Mouse (Mus musculus): ENCODE measurements at regions not wholly inside any gene's neighbourhood (a gene's known extent, or its start where the extent isn't known, plus 50 kb on each side); places are given as distances from the start of the nearest gene placed in this dataset.
A peak's percentile ranks its signal among the peaks of the same experiment; 100 is the strongest.
"Not testable (repeated sequence)": the region's sequence is repeated elsewhere in the genome, so short reads cannot be mapped to it uniquely, and the experiment has no call there.

DNA sequence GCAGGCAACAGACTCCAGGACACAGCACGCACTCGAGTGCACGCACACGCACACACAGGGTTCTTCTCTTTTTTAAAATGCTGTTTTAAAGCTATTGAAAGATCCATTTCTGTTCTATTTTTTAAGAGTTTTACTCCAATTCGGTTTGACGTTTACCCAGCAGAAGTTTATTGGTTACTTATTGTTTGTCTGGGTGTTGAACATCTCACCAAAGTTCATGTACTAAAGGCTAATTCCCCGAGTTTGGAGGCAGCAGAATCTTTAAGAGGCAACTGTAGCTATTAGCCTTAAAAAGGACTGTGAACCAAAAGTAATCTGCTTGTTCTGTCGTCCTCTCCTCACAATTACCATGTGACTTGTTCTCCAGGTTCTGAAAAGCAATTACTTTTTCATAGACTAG is 263.0 kb upstream of the Nfia start:
- Histone ChIP-seq H3K9me3 (ENCODE audit: control insufficient read depth, low read length) (no peaks in the 10 kb centered on the region), H3K4me2 (ENCODE audit: low read length) (no peak overlapping the region), H3K27me3 (replicated peaks; ENCODE audit: control insufficient read depth, insufficient read depth, low read length) (no peaks in the 10 kb centered on the region), H3K4me1 (replicated peaks; ENCODE audit: control insufficient read depth, insufficient read depth, low read length) (no peaks in the 10 kb centered on the region), H3K36me3 (ENCODE audit: control insufficient read depth, insufficient read depth) (no peaks in the 10 kb centered on the region), H3K27ac (ENCODE audit: low read length) (no peak overlapping the region), H3K9ac (replicated peaks; ENCODE audit: low read depth, low read length) (no peak overlapping the region), H3K4me3 (replicated peaks; ENCODE audit: low read length) (no peak overlapping the region)
- 75% methylated on average over 8 of the region's 8 CpGs for WGBS
- ATAC-seq, result no peak

DNA sequence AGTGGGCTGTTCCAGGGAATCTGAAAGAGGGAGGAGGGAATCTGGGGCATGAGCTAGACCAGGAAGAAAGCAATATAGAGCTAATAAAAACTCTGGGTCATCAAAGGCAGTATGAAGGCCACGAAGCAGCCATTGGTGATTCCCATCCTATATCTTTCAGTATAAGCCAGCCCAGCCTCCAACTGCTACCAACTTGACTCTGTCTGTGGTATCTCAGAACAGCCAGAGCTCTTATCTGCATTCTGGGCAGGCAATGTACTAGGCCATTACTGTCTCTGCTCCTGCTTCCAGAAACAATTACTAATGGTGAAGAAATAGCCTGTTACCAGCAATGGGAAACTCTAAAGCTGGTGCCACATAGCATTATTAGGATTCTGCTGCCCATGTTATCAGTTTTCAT is 266.8 kb upstream of the Nfia start:
- H3K9ac ChIP-seq (replicated peaks; ENCODE audit: low read depth, low read length), result no peak overlapping the region
- no peak overlapping the region for H3K27ac ChIP-seq (ENCODE audit: low read length)
- no peak overlapping the region for H3K4me2 ChIP-seq (ENCODE audit: low read length)
- 90% methylated on average over 1 of the region's 1 CpGs for WGBS
- no peak overlapping the region for H3K4me3 ChIP-seq (replicated peaks; ENCODE audit: low read length)
- ATAC-seq, result no peak
- H3K9me3 ChIP-seq (ENCODE audit: control insufficient read depth, low read length), result no peaks in the 10 kb centered on the region
- H3K27me3 ChIP-seq (replicated peaks; ENCODE audit: control insufficient read depth, insufficient read depth, low read length), result no peaks in the 10 kb centered on the region
- H3K36me3 ChIP-seq (ENCODE audit: control insufficient read depth, insufficient read depth), result no peaks in the 10 kb centered on the region
- H3K4me1 ChIP-seq (replicated peaks; ENCODE audit: control insufficient read depth, insufficient read depth, low read length), result no peaks in the 10 kb centered on the region

DNA sequence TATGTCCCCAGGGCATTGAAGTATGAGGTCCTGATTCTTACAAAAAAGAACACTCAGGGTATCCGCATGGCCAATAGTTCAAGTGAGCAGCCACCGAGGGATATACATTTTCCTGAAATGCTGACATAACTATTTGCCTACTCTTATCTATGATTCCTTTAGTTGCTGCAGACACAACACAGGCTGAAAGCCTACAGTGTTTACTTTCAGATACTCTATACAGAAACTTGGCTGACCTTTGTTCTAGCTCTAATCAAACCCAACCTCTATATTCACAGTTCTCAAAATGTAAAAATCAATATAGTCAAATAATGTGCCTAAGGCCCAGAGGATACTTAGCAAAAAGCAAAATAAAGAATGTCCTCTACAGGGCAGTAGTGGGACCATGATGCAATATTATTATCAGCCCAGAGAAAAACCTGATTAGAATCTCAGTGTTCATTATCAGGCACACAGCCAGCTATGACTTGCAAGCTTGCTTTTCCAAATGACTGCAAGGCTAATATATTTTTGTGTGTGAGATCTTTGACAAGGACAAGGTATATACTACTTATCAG is 281.2 kb upstream of the Nfia start:
- Histone ChIP-seq H3K9me3 (ENCODE audit: control insufficient read depth, low read length) (no peaks in the 10 kb centered on the region), H3K4me1 (replicated peaks; ENCODE audit: control insufficient read depth, insufficient read depth, low read length) (no peaks in the 10 kb centered on the region), H3K4me2 (ENCODE audit: low read length) (no peak overlapping the region), H3K9ac (replicated peaks; ENCODE audit: low read depth, low read length) (no peak overlapping the region), H3K27me3 (replicated peaks; ENCODE audit: control insufficient read depth, insufficient read depth, low read length) (no peaks in the 10 kb centered on the region), H3K4me3 (replicated peaks; ENCODE audit: low read length) (no peak overlapping the region), H3K36me3 (ENCODE audit: control insufficient read depth, insufficient read depth) (no peaks in the 10 kb centered on the region), H3K27ac (ENCODE audit: low read length) (no peak overlapping the region)
- no peak for ATAC-seq
- WGBS, result 90% methylated on average over 2 of the region's 2 CpGs

DNA sequence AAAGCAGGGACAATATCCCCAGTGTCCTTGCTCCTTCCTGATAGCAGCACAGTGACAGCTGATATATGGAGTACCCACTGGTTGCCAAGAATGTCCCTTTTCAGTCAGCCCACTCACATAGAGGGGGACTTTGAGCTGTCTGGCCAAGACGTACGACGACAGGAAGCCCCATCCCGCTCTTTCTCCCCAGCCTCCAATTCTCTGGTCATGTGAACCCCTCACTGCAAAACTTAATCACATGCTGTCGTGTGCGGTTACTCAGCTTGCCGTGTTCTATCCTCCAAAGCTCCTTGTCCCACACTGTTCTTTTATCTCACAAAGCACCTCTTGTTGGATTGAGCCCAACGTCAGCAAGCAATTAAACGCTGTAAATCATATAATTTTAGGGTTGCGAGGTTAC is 286.2 kb upstream of the Nfia start:
- H3K9ac ChIP-seq (replicated peaks; ENCODE audit: low read depth, low read length), result no peak overlapping the region
- H3K4me3 ChIP-seq (replicated peaks; ENCODE audit: low read length), result no peak overlapping the region
- no peak overlapping the region for H3K4me2 ChIP-seq (ENCODE audit: low read length)
- no peak for ATAC-seq
- H3K27me3 ChIP-seq (replicated peaks; ENCODE audit: control insufficient read depth, insufficient read depth, low read length), result no peaks in the 10 kb centered on the region
- H3K9me3 ChIP-seq (ENCODE audit: control insufficient read depth, low read length), result no peaks in the 10 kb centered on the region
- 48% methylated on average over 10 of the region's 10 CpGs for WGBS
- H3K4me1 ChIP-seq (replicated peaks; ENCODE audit: control insufficient read depth, insufficient read depth, low read length), result no peaks in the 10 kb centered on the region
- no peak overlapping the region for H3K27ac ChIP-seq (ENCODE audit: low read length)
- H3K36me3 ChIP-seq (ENCODE audit: control insufficient read depth, insufficient read depth), result no peaks in the 10 kb centered on the region

DNA sequence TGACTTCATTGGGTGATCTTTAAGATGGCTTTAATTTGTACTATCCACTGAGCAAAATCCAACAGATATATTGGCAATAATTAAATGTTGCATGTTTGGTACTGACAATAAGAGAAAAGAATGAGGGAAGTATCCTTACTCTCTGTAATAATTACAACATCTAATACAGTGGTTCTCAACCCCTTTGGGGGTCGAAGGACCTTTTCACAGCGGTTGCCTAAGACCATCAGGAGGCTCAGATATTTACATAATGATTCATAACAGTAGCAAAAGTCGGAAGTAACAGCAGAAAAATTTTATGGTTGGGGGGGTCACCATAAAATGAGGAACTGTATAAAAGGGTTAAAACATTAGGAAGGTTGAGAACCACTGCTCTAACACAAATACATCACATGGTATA is 287.3 kb upstream of the Nfia start:
- no peaks in the 10 kb centered on the region for H3K27me3 ChIP-seq (replicated peaks; ENCODE audit: control insufficient read depth, insufficient read depth, low read length)
- H3K4me3 ChIP-seq (replicated peaks; ENCODE audit: low read length), result no peak overlapping the region
- H3K27ac ChIP-seq (ENCODE audit: low read length), result no peak overlapping the region
- no peak for ATAC-seq
- H3K9ac ChIP-seq (replicated peaks; ENCODE audit: low read depth, low read length), result no peak overlapping the region
- H3K9me3 ChIP-seq (ENCODE audit: control insufficient read depth, low read length), result no peaks in the 10 kb centered on the region
- no peak overlapping the region for H3K4me2 ChIP-seq (ENCODE audit: low read length)
- WGBS, result 94% methylated on average over 3 of the region's 3 CpGs
- no peaks in the 10 kb centered on the region for H3K4me1 ChIP-seq (replicated peaks; ENCODE audit: control insufficient read depth, insufficient read depth, low read length)
- no peaks in the 10 kb centered on the region for H3K36me3 ChIP-seq (ENCODE audit: control insufficient read depth, insufficient read depth)

DNA sequence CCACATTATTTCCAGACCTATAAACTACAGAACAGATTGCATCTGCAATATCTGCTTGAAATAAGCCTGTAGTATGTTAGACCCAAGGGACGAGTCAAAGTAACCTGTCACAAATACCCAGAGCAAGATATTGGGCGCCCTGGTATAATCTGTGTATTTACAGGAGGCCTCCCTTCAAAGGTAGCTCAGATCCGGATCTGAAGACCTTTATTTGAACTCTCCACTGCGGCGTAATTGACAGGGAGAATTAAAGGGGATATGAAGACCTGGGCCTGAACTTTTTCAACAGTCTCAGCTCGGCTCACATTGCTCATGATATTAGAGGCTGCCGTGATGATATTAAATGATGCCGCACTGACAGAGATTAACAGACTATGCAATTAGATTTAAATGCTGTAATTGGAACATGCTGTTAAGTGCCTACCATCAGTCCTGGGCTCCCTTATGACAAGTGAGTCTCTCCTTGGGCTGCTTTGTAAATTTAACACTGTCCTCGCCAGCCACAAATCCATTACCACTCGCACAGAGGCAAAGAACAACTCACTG is 289.8 kb upstream of the Nfia start:
- 63% methylated on average over 10 of the region's 10 CpGs for WGBS
- H3K4me1 ChIP-seq (replicated peaks; ENCODE audit: control insufficient read depth, insufficient read depth, low read length), result no peaks in the 10 kb centered on the region

DNA sequence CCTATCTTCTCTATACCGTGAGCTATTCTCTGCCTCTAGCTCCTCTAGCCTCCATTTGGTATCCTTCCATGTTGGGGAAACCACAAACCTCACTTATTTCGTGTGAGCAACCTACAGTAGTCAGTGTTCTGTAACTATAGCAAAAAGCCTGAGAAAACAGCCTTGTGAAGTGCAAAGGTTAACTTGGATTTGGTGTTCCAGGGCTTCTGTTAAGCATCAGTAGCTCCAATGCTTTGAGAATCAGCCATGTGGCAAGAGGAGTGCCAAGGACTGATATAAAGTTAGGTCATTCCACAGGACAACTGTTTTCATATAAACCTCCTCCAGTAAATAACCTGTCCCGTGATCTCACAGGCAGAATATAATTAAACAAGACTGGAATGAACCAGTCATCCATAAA is 290.7 kb upstream of the Nfia start:
- Histone ChIP-seq H3K27me3 (replicated peaks; ENCODE audit: control insufficient read depth, insufficient read depth, low read length) (no peaks in the 10 kb centered on the region), H3K9ac (replicated peaks; ENCODE audit: low read depth, low read length) (no peak overlapping the region), H3K9me3 (ENCODE audit: control insufficient read depth, low read length) (no peaks in the 10 kb centered on the region), H3K27ac (ENCODE audit: low read length) (no peak overlapping the region), H3K4me2 (ENCODE audit: low read length) (no peak overlapping the region), H3K36me3 (ENCODE audit: control insufficient read depth, insufficient read depth) (no peaks in the 10 kb centered on the region), H3K4me1 (replicated peaks; ENCODE audit: control insufficient read depth, insufficient read depth, low read length) (peaks cover 4% of the 10 kb centered on the region; the same call in 1 of the 2 replicates), H3K4me3 (replicated peaks; ENCODE audit: low read length) (no peak overlapping the region)
- ATAC-seq, result no peak
- 80% methylated on average over 3 of the region's 3 CpGs for WGBS

More for the DNA sequence above, 289.8 kb upstream of the Nfia start:
- Histone ChIP-seq H3K27ac (ENCODE audit: low read length) (no peak overlapping the region), H3K9me3 (ENCODE audit: control insufficient read depth, low read length) (no peaks in the 10 kb centered on the region), H3K36me3 (ENCODE audit: control insufficient read depth, insufficient read depth) (no peaks in the 10 kb centered on the region), H3K27me3 (replicated peaks; ENCODE audit: control insufficient read depth, insufficient read depth, low read length) (no peaks in the 10 kb centered on the region), H3K4me2 (ENCODE audit: low read length) (no peak overlapping the region), H3K9ac (replicated peaks; ENCODE audit: low read depth, low read length) (no peak overlapping the region), H3K4me3 (replicated peaks; ENCODE audit: low read length) (no peak overlapping the region)
- ATAC-seq, result peak; percentile 81

DNA sequence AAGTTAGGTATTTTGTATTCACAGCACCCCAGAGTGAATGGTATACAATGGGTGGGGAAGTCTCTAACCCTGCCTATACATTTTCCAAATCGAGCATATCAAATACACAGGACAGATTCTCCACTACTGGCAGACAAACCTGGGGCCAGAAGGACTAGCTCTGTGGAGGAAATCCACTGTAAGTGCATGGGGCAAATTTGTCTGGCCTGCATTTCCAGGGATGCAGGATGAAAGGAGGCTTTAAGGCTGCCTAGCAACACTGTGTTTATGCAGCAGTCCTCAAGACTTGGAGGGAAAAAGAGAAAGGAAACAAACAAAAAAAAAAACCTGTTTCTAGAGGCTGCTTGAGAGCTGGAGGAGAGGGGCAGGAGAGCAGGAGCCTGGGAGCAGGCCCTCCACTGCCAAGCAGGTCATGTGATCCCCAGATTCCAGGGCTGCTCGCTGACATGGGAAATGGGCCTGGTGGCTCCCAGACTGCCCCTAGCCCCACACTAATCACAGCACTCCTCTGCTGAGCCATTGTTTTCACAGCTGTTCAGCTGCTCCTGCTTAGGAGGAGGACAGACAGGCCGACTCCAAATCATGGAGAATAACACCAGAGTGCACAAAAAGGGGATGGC is 293.7 kb upstream of the Gm10192 start:
- Histone ChIP-seq H3K9me3 (ENCODE audit: control insufficient read depth, low read length) (no peaks in the 10 kb centered on the region), H3K36me3 (ENCODE audit: control insufficient read depth, insufficient read depth) (no peaks in the 10 kb centered on the region), H3K4me1 (replicated peaks; ENCODE audit: control insufficient read depth, insufficient read depth, low read length) (peaks cover 5% of the 10 kb centered on the region; the same call in 1 of the 2 replicates), H3K27ac (ENCODE audit: low read length) (no peak overlapping the region; the same call in 1 of the 2 replicates), H3K4me3 (replicated peaks; ENCODE audit: low read length) (no peak overlapping the region), H3K4me2 (ENCODE audit: low read length) (no peak overlapping the region), H3K27me3 (replicated peaks; ENCODE audit: control insufficient read depth, insufficient read depth, low read length) (no peaks in the 10 kb centered on the region), H3K9ac (replicated peaks; ENCODE audit: low read depth, low read length) (no peak overlapping the region)
- peak; percentile 98 for ATAC-seq
- 2% methylated on average over 3 of the region's 3 CpGs for WGBS

DNA sequence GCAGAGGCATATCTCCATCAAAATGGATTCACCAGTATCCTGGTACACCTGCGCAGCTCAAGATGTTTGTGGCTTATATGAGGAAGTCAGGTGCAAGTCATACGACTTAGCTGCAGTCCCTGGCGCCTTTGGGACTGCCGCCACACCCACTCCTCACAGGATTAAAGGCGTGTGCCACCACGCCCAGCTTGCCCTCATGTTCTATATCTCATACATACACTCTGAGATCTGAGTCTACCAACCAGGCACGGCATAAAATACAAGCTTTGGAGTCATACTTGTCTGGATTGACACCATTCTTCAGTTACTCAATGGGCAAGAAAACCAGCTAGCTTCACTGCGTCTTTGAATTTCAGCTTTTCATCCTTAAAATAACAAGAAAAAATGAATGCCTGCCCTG is 290.5 kb upstream of the Gm10192 start:
- not testable (repeated sequence) for H3K4me2 ChIP-seq (ENCODE audit: low read length); H3K9ac ChIP-seq (replicated peaks; ENCODE audit: low read depth, low read length); H3K9me3 ChIP-seq (ENCODE audit: control insufficient read depth, low read length); H3K36me3 ChIP-seq (ENCODE audit: control insufficient read depth, insufficient read depth); H3K4me3 ChIP-seq (replicated peaks; ENCODE audit: low read length); H3K27ac ChIP-seq (ENCODE audit: low read length); ATAC-seq; H3K4me1 ChIP-seq (replicated peaks; ENCODE audit: control insufficient read depth, insufficient read depth, low read length); H3K27me3 ChIP-seq (replicated peaks; ENCODE audit: control insufficient read depth, insufficient read depth, low read length)
- 95% methylated on average over 8 of the region's 8 CpGs for WGBS
